Mouse (Mus musculus) heart, adult 2 months (tissue): ENCODE data around the gene Wdr91. TPM values are rescaled to one million over a fixed set of nuclear protein-coding genes. Genes with fewer than 3 reads are reported as not detected.

Experiments
- DNase-seq, 2 experiments: peaks; one replicate each; pipeline ENCODE4 v3.0.0; 2021
- H3K27ac ChIP-seq: fragments of 200-600 bp; 2 replicates; pipeline ENCODE4 v1.8.1; 2022
- H3K27me3 ChIP-seq: fragments of 200-500 bp; 2 replicates; pipeline ENCODE4 v1.6.1; 2012; ENCODE audit warnings: mild to moderate bottlenecking, low read length, inconsistent platforms, mixed read lengths; ENCODE audit not compliant: control insufficient read depth, insufficient read depth
- H3K36me3 ChIP-seq: fragments of 200-500 bp; 2 replicates; pipeline ENCODE4 v1.6.1; 2012; ENCODE audit warnings: low read length, inconsistent platforms; ENCODE audit not compliant: control insufficient read depth, insufficient read depth
- H3K4me1 ChIP-seq: fragments of 200-500 bp; 2 replicates; pipeline ENCODE4 v1.6.1; 2011; ENCODE audit warnings: low read length; ENCODE audit not compliant: control insufficient read depth, insufficient read depth
- H3K4me3 ChIP-seq: fragments of 200-600 bp; 2 replicates; pipeline ENCODE4 v1.8.1; 2022
- H3K79me2 ChIP-seq: fragments of 200-500 bp; replicated peaks from 2 replicates; pipeline ENCODE4 v1.6.1; 2012; ENCODE audit warnings: mild to moderate bottlenecking, inconsistent platforms, low read length, moderate library complexity, mixed read lengths; ENCODE audit not compliant: control insufficient read depth, insufficient read depth
- H3K9ac ChIP-seq: fragments of 200-500 bp; 2 replicates; pipeline ENCODE4 v1.6.1; 2012; ENCODE audit warnings: low read depth, mild to moderate bottlenecking, control low read depth, inconsistent platforms, low read length, mixed read lengths
- CTCF ChIP-seq: fragments of 200-600 bp; IDR thresholded peaks from 2 replicates; pipeline ENCODE4 v1.8.1; 2022; ENCODE audit warnings: antibody characterized with exemption, mild to moderate bottlenecking, moderate library complexity
- EP300 ChIP-seq: fragments of 200-500 bp; IDR thresholded peaks from 2 replicates; pipeline ENCODE4 v1.6.1; 2011; ENCODE audit warnings: low read depth, low read length, control low read depth; ENCODE audit not compliant: insufficient read depth
- POLR2A ChIP-seq: fragments of 200-500 bp; IDR thresholded peaks from 2 replicates; pipeline ENCODE4 v1.6.1; 2011; ENCODE audit warnings: mild to moderate bottlenecking, low read depth, low read length, control low read depth; ENCODE audit not compliant: insufficient read depth
- WGBS: fragments of 180-500 bp; shearing (Covaris S2); methylation state at CpG from one replicate; pipeline ENCODE4 v1.1.7; 2018; 5-methylcytosine and 5-hydroxymethylcytosine counted together
- intact Hi-C: fragments of 180-260 bp; cut with DNase I; formaldehyde crosslinking; loops from one replicate; pipeline ENCODE4 v1.15.1; 2025
- polyA plus RNA-seq: library from polyadenylated mRNA; depleted of rRNA; stranded (reverse); fragments of >200 nt; gene quantifications from 2 replicates; pipeline ENCODE4 v1.2.3, GENCODE M21; 2012; rRNA removed
- total RNA-seq, 2 experiments: library from RNA; stranded (reverse); gene quantifications; 2 replicates each; pipeline ENCODE4 v1.2.3; 2021

The Wdr91 gene
- total and polyA plus RNA-seq, 3 experiments, result 8.1 to 13.4 (median 12.7) TPM

- intact Hi-C loops, result loop anchor here (2.0 to 5.0 kb wide), 2 partner anchors 13 to 82 kb away; partner anchors contain the start of gene Agbl3
- TF ChIP-seq CTCF (no peak), POLR2A (no peak), EP300 (no peak)
- H3K4me1 ChIP-seq, result peaks cover 13% of the 10 kb centered on the region
- peak overlapping the region; percentile 87 for H3K9ac ChIP-seq
- no peaks in the 10 kb centered on the region for H3K36me3 ChIP-seq
- peak overlapping the region; percentile 69 for H3K4me3 ChIP-seq
- no peaks in the 10 kb centered on the region for H3K79me2 ChIP-seq
- no peaks in the 10 kb centered on the region for H3K27me3 ChIP-seq
- peak overlapping the region; percentile 97 for H3K27ac ChIP-seq
- DNase-seq, result peak in 1 of 2 experiments; percentile 30
- WGBS, result 32% methylated on average over 9 of the region's 9 CpGs
Observed at GRCm38 (mm10) chr6:34863786-34864514, 46.7 kb downstream of the Wdr91 start.

- 14% methylated on average over 11 of the region's 11 CpGs for WGBS
- Histone ChIP-seq H3K27ac (peak within 1 kb of the TSS; percentile 97), H3K9ac (peak within 1 kb of the TSS; percentile 88), H3K4me3 (peak within 1 kb of the TSS; percentile 69), H3K27me3 (no peaks in the 10 kb centered on the region), H3K36me3 (no peaks in the 10 kb centered on the region), H3K79me2 (no peaks in the 10 kb centered on the region), H3K4me1 (peaks cover 10% of the 10 kb centered on the region)
- DNase-seq, result peak; percentile 76 to 77
- intact Hi-C loops, result loop anchor here (2.0 to 5.0 kb wide), 2 partner anchors 14 to 81 kb away; partner anchors contain the start of gene Agbl3
- peak; percentile 98 for TF ChIP-seq POLR2A
- peak; percentile 82 for TF ChIP-seq EP300
- no peak for TF ChIP-seq CTCF
Observed at GRCm38 (mm10) chr6:34862791-34863403, 47.8 kb downstream of the Wdr91 start, which contains the start of gene Tmem140. Gene Tmem140 (plus strand): TSS chr6:34863146.

DNA sequence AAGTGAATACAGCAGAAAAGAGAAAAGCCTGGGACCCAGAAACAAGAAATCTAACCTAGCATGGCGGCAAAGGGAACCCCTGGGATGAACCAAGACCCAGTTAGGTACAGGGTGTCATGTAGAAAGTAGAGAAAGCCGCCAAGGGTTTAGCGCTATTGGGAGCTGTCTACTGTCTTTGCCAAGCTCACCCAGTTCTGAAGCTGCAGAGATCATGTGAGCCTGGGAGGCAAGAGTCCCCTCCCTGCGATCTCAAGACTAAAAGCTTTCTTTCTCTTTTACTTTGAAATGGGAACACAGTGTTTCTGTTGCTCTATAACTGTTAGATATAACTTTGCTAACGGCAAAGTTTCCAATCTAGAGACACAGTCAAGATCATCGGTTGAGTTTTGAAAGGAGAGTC, 48.3 kb downstream of the Wdr91 start:
- peak; percentile 20; the same call in 1 of the 2 replicates for TF ChIP-seq POLR2A
- TF ChIP-seq EP300, result no peak
- no peak for TF ChIP-seq CTCF
- peaks cover 10% of the 10 kb centered on the region for H3K4me1 ChIP-seq
- H3K9ac ChIP-seq, result peak overlapping the region; percentile 88
- WGBS, result 41% methylated on average over 6 of the region's 6 CpGs
- H3K27ac ChIP-seq, result peak overlapping the region; percentile 97
- no peaks in the 10 kb centered on the region for H3K27me3 ChIP-seq
- H3K4me3 ChIP-seq, result peak overlapping the region; percentile 69
- peak; percentile 60 to 62 for DNase-seq
- H3K79me2 ChIP-seq, result no peaks in the 10 kb centered on the region
- no peaks in the 10 kb centered on the region for H3K36me3 ChIP-seq
- intact Hi-C loops, result loop anchor here (2.0 to 5.0 kb wide), 2 partner anchors 14 to 80 kb away; partner anchors contain the start of gene Agbl3

- intact Hi-C loops, result loop anchor here (2.0 to 5.0 kb wide), 2 partner anchors 15 to 79 kb away; partner anchors contain the start of gene Agbl3
- DNase-seq, result peak; percentile 11 to 22
- no peak overlapping the region for H3K4me3 ChIP-seq
- H3K79me2 ChIP-seq, result no peaks in the 10 kb centered on the region
- peaks cover 9% of the 10 kb centered on the region for H3K4me1 ChIP-seq
- H3K36me3 ChIP-seq, result no peaks in the 10 kb centered on the region
- no peak overlapping the region for H3K9ac ChIP-seq
- no peak for TF ChIP-seq POLR2A
- no peak for TF ChIP-seq EP300
- TF ChIP-seq CTCF, result no peak; the same call in 1 of the 2 replicates
- 76% methylated on average over 11 of the region's 11 CpGs for WGBS
- peak overlapping the region; percentile 97 for H3K27ac ChIP-seq
- H3K27me3 ChIP-seq, result no peaks in the 10 kb centered on the region
Observed at GRCm38 (mm10) chr6:34861546-34862053, 49.1 kb downstream of the Wdr91 start.

DNA sequence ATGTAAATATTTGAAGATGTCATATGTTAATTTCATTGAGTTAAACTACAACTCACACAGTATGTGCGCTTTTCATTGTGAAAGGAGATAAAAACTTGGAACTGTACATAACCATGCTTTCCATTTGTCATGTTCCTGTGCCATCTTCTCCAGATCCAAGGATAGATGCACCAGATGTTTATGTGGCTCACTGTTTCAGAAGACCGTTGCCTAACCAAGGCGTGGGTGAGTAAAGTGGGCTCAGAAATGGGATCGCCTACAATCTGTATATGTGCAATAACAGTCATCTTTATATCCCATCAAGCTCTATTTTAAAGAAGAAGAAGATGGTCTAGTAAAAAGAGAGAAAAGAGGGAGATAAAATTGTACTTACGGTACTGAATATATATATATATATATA, 78.3 kb downstream of the Wdr91 start:
- Histone ChIP-seq H3K9ac (no peak overlapping the region), H3K4me1 (no peaks in the 10 kb centered on the region), H3K27me3 (no peaks in the 10 kb centered on the region), H3K27ac (no peak overlapping the region), H3K79me2 (no peaks in the 10 kb centered on the region), H3K36me3 (no peaks in the 10 kb centered on the region), H3K4me3 (no peak overlapping the region)
- no peak for DNase-seq
- TF ChIP-seq POLR2A (no peak), EP300 (no peak), CTCF (no peak)
- 95% methylated on average over 5 of the region's 5 CpGs for WGBS
- intact Hi-C loops, result no loop called here

Other genes with a start within 250 kb of the Wdr91 start
- 1 to 10 TPM; 2.5 to 3.7 TPM for gene Agbl3, start 130.4 kb downstream of the Wdr91 start, total RNA-seq
- 2.6 and 3.4 TPM in 2 replicates for gene Agbl3, start 130.4 kb downstream of the Wdr91 start, polyA plus RNA-seq
- 10 to 100 TPM; 22.9 TPM for gene Tmem140, start 47.7 kb downstream of the Wdr91 start, total RNA-seq
- 18.2 and 23.5 TPM in 2 replicates for gene Tmem140, start 47.7 kb downstream of the Wdr91 start, polyA plus RNA-seq
- gene Cyren, start 32.8 kb downstream of the Wdr91 start, total RNA-seq, result 1 to 10 TPM; 3.5 to 5.5 TPM
- gene Cyren, start 32.8 kb downstream of the Wdr91 start, polyA plus RNA-seq, result 5.8 and 6.2 TPM in 2 replicates
- gene Stra8, start 9.3 kb upstream of the Wdr91 start, total RNA-seq, result not detected
- gene Stra8, start 9.3 kb upstream of the Wdr91 start, polyA plus RNA-seq, result not detected in 2 replicates
- under 1 TPM; 0.16 to 0.21 TPM for gene Slc23a4, start 77.5 kb upstream of the Wdr91 start, total RNA-seq
- gene Slc23a4, start 77.5 kb upstream of the Wdr91 start, polyA plus RNA-seq, result 0.55 and 0.76 TPM in 2 replicates
- 10 to 100 TPM; 21.9 to 23.4 TPM for gene Cnot4, start 222.8 kb upstream of the Wdr91 start, total RNA-seq
- 11.0 and 15.5 TPM in 2 replicates for gene Cnot4, start 222.8 kb upstream of the Wdr91 start, polyA plus RNA-seq